Mouse (Mus musculus) liver, postnatal 0 days (tissue): ENCODE data around the gene Ackr4.

Experiments used
- CTCF ChIP-seq: sonication (generic); IDR thresholded peaks from 2 replicates; pipeline ENCODE4 v1.5.1; 2016; ENCODE audit warnings: antibody characterized with exemption, low read depth
- EP300 ChIP-seq: IDR thresholded peaks from 2 replicates; pipeline ENCODE4 v1.6.1; 2016; ENCODE audit warnings: antibody characterized with exemption, low read depth, mild to moderate bottlenecking

- 0 out of 2 replicates have a peak, but pooled peaks have one; percentile 8 for TF ChIP-seq CTCF
- no peak for TF ChIP-seq EP300
These were observed 3.6 kb downstream of the Ackr4 start for GRCm38 (mm10) chr9:104123101-104123500.
